Mouse (Mus musculus) urinary bladder, postnatal 4 days (tissue): ENCODE measurements around the gene Gpr107.

Experiments used
- DNase-seq, 2 experiments: peaks; one replicate each; pipeline ENCODE4 v3.0.0; 2021 to 2022; ENCODE audit warnings: low spot score in 2 of 2

The Gpr107 gene

DNA sequence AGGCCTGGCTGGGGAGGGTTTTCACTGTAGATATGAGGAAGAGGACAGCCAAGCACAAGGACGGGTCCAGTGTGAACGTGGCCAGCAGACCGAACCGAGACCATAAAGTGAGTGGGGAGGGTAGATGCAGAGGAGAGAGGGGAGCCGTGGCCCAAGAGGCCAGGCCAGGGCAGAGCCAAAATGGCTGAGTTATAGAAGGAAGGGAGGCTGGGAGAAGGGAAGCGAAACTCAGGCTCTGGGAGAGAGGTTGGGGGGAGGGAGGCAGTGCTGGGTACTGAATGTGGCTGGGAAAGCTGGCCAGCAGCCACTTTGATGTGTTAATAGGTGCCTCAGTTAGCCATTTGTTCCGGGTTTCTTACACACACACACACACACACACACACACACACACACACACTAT, 24.9 kb upstream of the Gpr107 start:
- no peak for DNase-seq

DNA sequence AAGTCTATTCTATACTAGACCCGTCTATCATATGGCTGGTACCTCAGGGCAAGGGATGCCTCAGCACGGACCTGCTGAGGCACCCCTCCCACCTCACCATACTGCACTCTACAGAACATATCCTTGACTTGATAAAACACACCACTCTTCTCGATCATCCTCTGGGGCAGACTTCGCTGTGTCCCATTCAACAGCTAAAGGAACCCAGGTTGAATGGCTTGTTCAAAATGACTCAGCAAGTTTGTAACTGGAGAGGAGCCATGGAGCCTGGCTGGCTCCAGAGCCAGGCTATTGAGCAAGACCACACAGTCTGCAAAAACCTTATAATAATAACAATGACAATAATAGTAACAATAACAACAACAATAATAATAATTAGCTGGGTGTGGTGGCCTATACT, 24.2 kb upstream of the Gpr107 start:
- DNase-seq: no peak

GRCm38 (mm10) chr2:31129742-31130518, 22.2 kb upstream of the Gpr107 start:
- DNase-seq: no peak

GRCm38 (mm10) chr2:31130815-31131299, 21.3 kb upstream of the Gpr107 start:
- DNase-seq: no peak

DNA sequence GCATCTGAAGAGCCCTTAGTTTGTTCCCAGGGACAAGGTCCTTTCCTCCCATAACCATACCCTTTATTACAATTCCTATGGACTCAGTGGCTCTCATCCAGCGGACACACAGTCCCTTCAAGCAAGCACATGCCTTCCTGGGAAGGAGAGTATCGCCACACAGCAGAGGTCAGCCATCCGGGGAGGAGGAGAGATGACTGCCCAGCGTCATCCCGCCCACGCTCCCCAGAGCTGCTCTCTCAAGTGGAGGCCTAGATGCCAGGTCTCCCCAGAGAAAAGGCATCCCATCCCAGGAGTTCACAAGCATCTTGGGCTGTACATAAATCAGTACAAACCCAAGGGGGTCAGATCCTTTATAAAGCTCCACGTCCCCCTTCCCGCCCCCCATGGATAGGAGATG, 19.4 kb upstream of the Gpr107 start:
- DNase-seq: no peak

GRCm38 (mm10) chr2:31133981-31134380, 18.1 kb upstream of the Gpr107 start:
- DNase-seq: no peak

- DNase-seq: no peak
Measured at GRCm38 (mm10) chr2:31135512-31135931, 16.6 kb upstream of the Gpr107 start.

- no peak for DNase-seq
Measured at GRCm38 (mm10) chr2:31136338-31136737, 15.8 kb upstream of the Gpr107 start.

DNA sequence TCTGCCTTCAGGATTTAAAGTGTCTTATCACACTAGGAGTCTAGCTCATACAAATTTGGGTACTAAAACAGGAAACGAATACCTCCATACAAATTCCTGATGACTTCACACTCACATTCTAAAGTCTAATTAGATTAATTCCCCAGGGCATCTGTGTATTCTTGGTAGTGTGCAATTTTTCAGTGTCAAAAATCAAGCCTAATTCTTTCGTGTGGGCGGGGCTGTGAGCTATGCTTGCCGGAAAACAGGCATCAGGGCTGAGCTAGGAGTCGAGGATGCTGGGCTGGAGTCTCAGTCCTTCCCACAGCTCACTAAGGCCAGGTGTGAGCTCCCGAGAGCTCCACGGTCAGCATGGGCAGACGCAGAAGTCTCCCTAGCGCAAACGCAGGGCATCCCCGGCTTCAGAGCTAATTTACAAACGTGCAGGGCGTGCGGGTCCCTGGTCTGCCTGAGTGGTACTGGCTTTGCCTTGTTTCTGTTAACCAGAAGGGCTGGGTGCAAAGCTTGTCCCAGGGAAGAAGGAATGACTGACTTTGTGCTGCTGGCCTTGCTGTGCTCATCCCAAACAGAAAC, 15.0 kb upstream of the Gpr107 start:
- DNase-seq: no peak

GRCm38 (mm10) chr2:31139174-31139632, 12.9 kb upstream of the Gpr107 start:
- DNase-seq: no peak

DNA sequence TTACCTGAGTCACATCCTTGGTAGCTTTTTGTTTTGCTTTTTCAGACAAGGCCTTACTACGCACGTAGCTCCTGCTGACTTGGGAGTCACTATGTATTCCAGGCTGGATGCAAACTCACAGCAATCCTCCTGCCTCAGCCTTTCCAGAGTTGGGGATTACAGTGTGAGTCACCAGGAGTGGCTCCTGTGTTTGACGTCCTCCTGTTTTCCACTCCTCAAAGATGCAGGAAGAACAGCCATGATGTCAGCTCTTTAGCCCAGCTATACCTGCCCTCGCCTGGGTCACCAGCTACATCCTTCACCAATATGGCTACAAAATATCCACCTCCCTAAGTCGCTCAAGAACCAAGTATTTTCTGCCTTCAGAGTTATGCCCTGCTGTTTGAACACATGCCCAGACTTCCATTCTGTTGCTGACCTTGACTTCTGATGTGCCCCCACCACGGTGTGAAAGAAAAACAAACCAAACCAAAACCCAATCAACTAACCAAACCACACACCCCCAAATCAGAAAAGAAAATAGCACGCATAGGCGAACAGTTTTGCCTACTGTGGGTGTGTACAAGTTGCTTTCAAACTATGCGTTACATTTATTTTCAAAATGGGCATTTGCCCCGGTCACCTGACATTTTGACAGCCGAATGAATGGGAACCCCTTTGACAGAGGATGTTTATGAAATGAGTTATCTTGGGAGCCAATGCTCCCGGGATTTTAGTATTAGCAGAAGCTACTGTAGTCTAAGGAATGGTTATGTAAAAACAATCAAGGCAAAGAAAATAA, 11.9 kb upstream of the Gpr107 start:
- DNase-seq: no peak

GRCm38 (mm10) chr2:31140772-31141073, 11.4 kb upstream of the Gpr107 start:
- no peak for DNase-seq

DNA sequence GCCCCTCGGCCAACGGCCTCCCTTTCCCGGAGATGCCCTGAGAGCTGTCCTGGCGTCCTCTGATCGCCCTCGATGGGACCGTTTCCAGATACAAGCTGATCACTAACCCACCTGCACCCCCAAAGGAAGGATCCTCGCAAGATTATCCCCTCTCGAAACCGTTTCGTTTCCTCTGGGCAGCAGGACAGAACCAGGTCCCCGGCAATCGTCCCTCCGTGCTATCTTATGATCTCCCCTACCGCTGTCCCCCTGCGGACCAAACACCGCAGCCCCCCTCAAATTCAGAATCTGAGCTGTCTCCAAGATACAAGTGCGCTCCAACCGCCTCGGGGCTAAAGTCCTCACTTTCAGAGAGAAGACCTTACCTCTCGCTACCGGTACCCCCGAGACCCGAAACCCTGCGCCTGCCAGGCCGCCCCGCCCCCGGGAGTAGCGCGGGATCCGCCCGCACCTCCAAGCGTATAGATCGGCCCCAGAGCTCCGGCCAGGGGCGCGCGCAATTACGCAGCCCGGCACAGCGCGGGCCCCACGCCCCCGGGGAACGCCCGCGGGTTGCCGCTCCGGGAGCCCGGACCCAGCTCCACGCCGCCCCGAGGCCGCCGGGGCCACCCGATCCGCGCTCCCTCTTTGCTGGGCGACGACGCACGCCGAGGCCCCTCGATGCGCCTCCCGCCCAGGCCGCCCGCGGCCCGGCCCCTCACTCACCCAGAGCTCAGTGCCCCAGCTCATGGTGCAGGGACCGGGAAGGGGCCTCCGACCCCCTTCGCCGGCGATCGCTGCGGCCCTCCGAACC, 10.8 kb upstream of the Gpr107 start:
- no peak for DNase-seq

DNA sequence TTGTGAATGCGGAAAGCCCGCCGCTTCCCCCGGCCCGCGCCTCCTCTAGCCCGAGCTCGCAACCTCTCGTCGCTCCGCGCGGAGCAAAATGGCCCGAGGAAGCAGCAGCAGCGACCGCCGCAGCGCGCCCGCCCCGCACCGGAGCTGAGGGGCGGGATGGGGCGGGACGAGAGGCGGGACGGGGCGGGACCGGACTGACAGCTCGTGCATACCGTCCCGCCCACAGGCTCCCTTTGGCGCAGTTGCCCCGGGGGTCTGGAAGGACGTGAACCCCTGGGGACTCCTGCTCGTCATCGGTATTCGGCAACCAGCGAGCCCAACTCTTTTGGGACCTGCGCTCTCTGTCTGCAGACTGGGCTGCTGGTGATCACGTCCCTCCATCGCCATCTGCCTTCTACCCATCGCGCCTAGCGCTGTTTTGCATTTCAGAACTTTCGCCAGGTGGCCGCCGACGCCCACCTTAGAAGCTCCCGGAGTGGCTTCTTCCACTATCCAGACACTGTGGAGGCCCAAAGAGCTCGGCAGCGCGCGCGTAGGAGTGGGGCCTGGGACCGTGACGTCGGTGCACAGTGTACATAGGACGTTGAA, 10.2 kb upstream of the Gpr107 start, which contains the start of gene Fnbp1:
Fnbp1 (minus strand) TSS at position 142 of the 588 bp plus-strand sequence.
- peak; percentile 83 to 85 for DNase-seq

DNA sequence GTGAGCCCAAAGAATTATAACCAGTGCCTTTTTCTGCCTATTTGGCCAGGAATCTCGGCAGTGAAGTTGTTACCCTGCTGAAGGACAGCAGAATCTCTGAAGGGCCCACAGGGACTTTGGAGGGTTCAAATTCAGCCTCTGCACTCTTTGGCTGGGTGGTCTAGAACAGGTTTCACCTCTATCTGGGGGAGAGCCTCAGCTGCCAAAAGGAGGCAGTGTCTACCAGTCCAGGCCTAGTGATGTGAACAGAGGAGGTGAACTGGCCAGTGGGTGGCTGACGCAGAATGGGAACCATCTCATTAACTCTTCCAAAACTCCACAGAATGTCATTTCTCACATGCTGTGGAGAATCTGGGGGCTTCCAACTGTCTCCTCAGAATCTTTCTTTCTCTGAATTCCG, 9.6 kb upstream of the Gpr107 start:
- DNase-seq: no peak

GRCm38 (mm10) chr2:31143326-31143725, 8.8 kb upstream of the Gpr107 start:
- no peak for DNase-seq

- no peak for DNase-seq
Measured at GRCm38 (mm10) chr2:31143768-31144695, 8.1 kb upstream of the Gpr107 start.

GRCm38 (mm10) chr2:31144901-31145300, 7.2 kb upstream of the Gpr107 start:
- DNase-seq: no peak

- no peak for DNase-seq
Measured at GRCm38 (mm10) chr2:31147054-31147453, 5.1 kb upstream of the Gpr107 start.

DNA sequence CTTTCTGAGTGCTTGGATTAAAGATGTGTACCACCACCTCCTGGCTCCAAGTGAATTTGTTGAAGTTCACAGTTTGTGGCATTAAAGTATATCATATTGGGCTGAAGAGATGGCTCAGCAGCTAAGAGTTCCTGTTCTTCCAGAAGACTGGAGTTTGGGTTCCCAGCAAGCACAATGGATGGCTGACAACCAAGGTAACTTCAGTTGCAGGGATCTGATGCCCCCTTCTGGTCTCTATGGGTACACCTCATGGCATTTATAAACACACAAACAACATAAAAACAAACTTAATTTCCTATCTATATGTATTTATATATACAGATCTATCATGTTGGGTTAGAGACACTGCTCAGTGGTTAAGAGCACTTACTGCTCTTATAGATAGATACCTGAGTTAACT, 1.4 kb upstream of the Gpr107 start:
- DNase-seq: no peak
